Mouse (Mus musculus): ENCODE results near the gene Gm49416. TPM values are rescaled to one million over a fixed set of nuclear protein-coding genes. Genes with fewer than 3 reads are reported as not detected.

The Gm49416 gene
- polyA plus RNA-seq, 1 experiment from 2014 or later = not detected

Small RNA genes within 50 kb of the gene (microRNA-seq; reads per million reads assigned to microRNA genes)
- 0.93 reads per million for gene Mir5136

Other genes with a start within 250 kb of the Gm49416 start
- gene Chrm1, start 225.1 kb upstream of the Gm49416 start, polyA plus RNA-seq (2015; fragmentation: Nextera tagmentation; extraction: Ambion mirVana) = 0.08 and 0.14 TPM in 2 replicates
- 87.1 and 89.7 TPM in 2 replicates for gene Slc3a2, start 165.6 kb upstream of the Gm49416 start, polyA plus RNA-seq (2015; fragmentation: Nextera tagmentation; extraction: Ambion mirVana)
- gene Wdr74, start 153.1 kb upstream of the Gm49416 start, polyA plus RNA-seq (2015; fragmentation: Nextera tagmentation; extraction: Ambion mirVana) = 85.6 and 86.3 TPM in 2 replicates
- gene 1700092M07Rik, start 148.2 kb upstream of the Gm49416 start, polyA plus RNA-seq (2015; fragmentation: Nextera tagmentation; extraction: Ambion mirVana) = 2.0 and 2.1 TPM in 2 replicates
- gene Stx5a, start 147.5 kb upstream of the Gm49416 start, polyA plus RNA-seq (2015; fragmentation: Nextera tagmentation; extraction: Ambion mirVana) = 142 and 153 TPM in 2 replicates
- 184 and 198 TPM in 2 replicates for gene Nxf1, start 131.9 kb upstream of the Gm49416 start, polyA plus RNA-seq (2015; fragmentation: Nextera tagmentation; extraction: Ambion mirVana)
- gene Tmem223, start 117.9 kb upstream of the Gm49416 start, polyA plus RNA-seq (2015; fragmentation: Nextera tagmentation; extraction: Ambion mirVana) = 181 and 197 TPM in 2 replicates
- 77.2 and 81.3 TPM in 2 replicates for gene Tmem179b, start 114.5 kb upstream of the Gm49416 start, polyA plus RNA-seq (2015; fragmentation: Nextera tagmentation; extraction: Ambion mirVana)
- 30.5 and 31.5 TPM in 2 replicates for gene Taf6l, start 102.5 kb upstream of the Gm49416 start, polyA plus RNA-seq (2015; fragmentation: Nextera tagmentation; extraction: Ambion mirVana)
- gene Polr2g, start 90.3 kb upstream of the Gm49416 start, polyA plus RNA-seq (2015; fragmentation: Nextera tagmentation; extraction: Ambion mirVana) = 147 and 159 TPM in 2 replicates
- 5.7 and 6.4 TPM in 2 replicates for gene Zbtb3, start 86.4 kb upstream of the Gm49416 start, polyA plus RNA-seq (2015; fragmentation: Nextera tagmentation; extraction: Ambion mirVana)
- gene Ttc9c, start 69.6 kb upstream of the Gm49416 start, polyA plus RNA-seq (2015; fragmentation: Nextera tagmentation; extraction: Ambion mirVana) = 54.8 and 57.2 TPM in 2 replicates
- 5.7 and 5.8 TPM in 2 replicates for gene Hnrnpul2, start 68.9 kb upstream of the Gm49416 start, polyA plus RNA-seq (2015; fragmentation: Nextera tagmentation; extraction: Ambion mirVana)
- gene AC129217.1, start 59.2 kb upstream of the Gm49416 start, polyA plus RNA-seq (2015; fragmentation: Nextera tagmentation; extraction: Ambion mirVana) = not detected in 2 replicates
- 48.3 and 52.3 TPM in 2 replicates for gene Bscl2, start 51.5 kb upstream of the Gm49416 start, polyA plus RNA-seq (2015; fragmentation: Nextera tagmentation; extraction: Ambion mirVana)
- 1.6 and 2.5 TPM in 2 replicates for gene Gng3, start 49.7 kb upstream of the Gm49416 start, polyA plus RNA-seq (2015; fragmentation: Nextera tagmentation; extraction: Ambion mirVana)
- 1.1 TPM in 2 replicates for gene Lrrn4cl, start 38.2 kb upstream of the Gm49416 start, polyA plus RNA-seq (2015; fragmentation: Nextera tagmentation; extraction: Ambion mirVana)
- 153 and 158 TPM in 2 replicates for gene Ubxn1, start 17.4 kb upstream of the Gm49416 start, polyA plus RNA-seq (2015; fragmentation: Nextera tagmentation; extraction: Ambion mirVana)
- gene Uqcc3, start 8.0 kb upstream of the Gm49416 start, polyA plus RNA-seq (2015; fragmentation: Nextera tagmentation; extraction: Ambion mirVana) = 58.5 and 60.2 TPM in 2 replicates
- gene Lbhd1, start 5.2 kb upstream of the Gm49416 start, polyA plus RNA-seq (2015; fragmentation: Nextera tagmentation; extraction: Ambion mirVana) = 70.5 and 72.7 TPM in 2 replicates
- gene Gm49403, start 5.0 kb upstream of the Gm49416 start, polyA plus RNA-seq (2015; fragmentation: Nextera tagmentation; extraction: Ambion mirVana) = not detected in 2 replicates
- gene 1810009A15Rik, start 73 bp upstream of the Gm49416 start, polyA plus RNA-seq (2015; fragmentation: Nextera tagmentation; extraction: Ambion mirVana) = 81.5 and 93.7 TPM in 2 replicates
- gene Ints5, start 4.1 kb downstream of the Gm49416 start, polyA plus RNA-seq (2015; fragmentation: Nextera tagmentation; extraction: Ambion mirVana) = 45.8 and 50.1 TPM in 2 replicates
- gene Ganab, start 9.1 kb downstream of the Gm49416 start, polyA plus RNA-seq (2015; fragmentation: Nextera tagmentation; extraction: Ambion mirVana) = 122 and 123 TPM in 2 replicates
- 43.1 and 46.1 TPM in 2 replicates for gene B3gat3, start 31.4 kb downstream of the Gm49416 start, polyA plus RNA-seq (2015; fragmentation: Nextera tagmentation; extraction: Ambion mirVana)
- 2.7 and 2.8 TPM in 2 replicates for gene Rom1, start 40.4 kb downstream of the Gm49416 start, polyA plus RNA-seq (2015; fragmentation: Nextera tagmentation; extraction: Ambion mirVana)
- gene Eml3, start 40.6 kb downstream of the Gm49416 start, polyA plus RNA-seq (2015; fragmentation: Nextera tagmentation; extraction: Ambion mirVana) = 30.8 and 35.6 TPM in 2 replicates
- 165 and 173 TPM in 2 replicates for gene Mta2, start 52.9 kb downstream of the Gm49416 start, polyA plus RNA-seq (2015; fragmentation: Nextera tagmentation; extraction: Ambion mirVana)
- gene Tut1, start 64.9 kb downstream of the Gm49416 start, polyA plus RNA-seq (2015; fragmentation: Nextera tagmentation; extraction: Ambion mirVana) = 28.4 and 29.7 TPM in 2 replicates
- 420 and 427 TPM in 2 replicates for gene Eef1g, start 78.1 kb downstream of the Gm49416 start, polyA plus RNA-seq (2015; fragmentation: Nextera tagmentation; extraction: Ambion mirVana)
- 24.7 and 25.6 TPM in 2 replicates for gene Ahnak, start 100.4 kb downstream of the Gm49416 start, polyA plus RNA-seq (2015; fragmentation: Nextera tagmentation; extraction: Ambion mirVana)
- gene Scgb1a1, start 199.0 kb downstream of the Gm49416 start, polyA plus RNA-seq (2015; fragmentation: Nextera tagmentation; extraction: Ambion mirVana) = 5.1 and 8.7 TPM in 2 replicates
- gene Asrgl1, start 246.7 kb downstream of the Gm49416 start, polyA plus RNA-seq (2015; fragmentation: Nextera tagmentation; extraction: Ambion mirVana) = 14.1 and 18.1 TPM in 2 replicates

Measured in lung, embryonic 15.5 days (tissue).